Mouse (Mus musculus) small intestine, adult 10 weeks (tissue): ENCODE data around the gene Scaf8. TPM values are rescaled to one million over a fixed set of nuclear protein-coding genes. Genes with fewer than 3 reads are reported as not detected.

Experiments
- polyA plus RNA-seq: library from polyadenylated mRNA; stranded (reverse); fragments of 350-450 nt; fragmentation: Illumina TruSeq; extraction: RNeasy Lipid Tissue Mini Kit (QIAGEN cat#74804); gene quantifications from one replicate; pipeline ENCODE4 v1.2.3, GENCODE M21; 2014; ENCODE audit warnings: low replicate concordance

Scaf8 gene
- polyA plus RNA-seq = 38.3 TPM

DNA sequence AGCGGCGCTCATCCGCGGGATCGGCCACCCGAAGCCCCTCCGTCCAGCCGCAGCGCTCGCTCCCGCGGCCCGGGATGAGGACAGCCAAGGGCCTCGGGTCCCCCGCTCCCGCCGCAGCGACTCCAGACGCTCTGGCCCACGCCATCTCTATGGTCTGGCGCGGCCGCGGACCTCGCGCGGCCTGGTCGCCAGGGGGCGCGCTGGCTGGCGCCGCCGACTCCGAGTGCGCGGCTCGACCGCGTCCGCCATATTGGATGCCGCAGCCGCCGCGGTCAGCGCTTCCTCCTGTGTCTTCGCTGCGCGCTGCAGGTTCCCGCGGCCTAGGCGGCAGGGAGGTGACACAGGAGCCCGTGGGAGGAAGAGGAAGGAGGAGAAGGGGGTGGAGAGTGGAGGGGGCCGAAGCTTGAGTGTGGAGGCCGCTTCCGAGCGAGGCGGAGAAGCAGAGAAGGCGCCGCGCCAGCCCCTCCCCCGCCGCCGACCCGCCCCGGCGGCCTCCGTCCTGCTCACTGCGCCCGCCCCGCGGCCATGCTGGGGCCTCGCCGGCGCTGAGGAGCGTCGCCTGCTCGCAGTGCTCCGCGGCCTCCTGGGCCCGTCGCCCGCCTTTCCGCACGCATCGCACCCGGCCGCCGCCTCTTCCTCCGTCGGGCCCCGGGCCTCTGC, at the start of gene Scaf8:
Scaf8 (plus strand) TSS at position 253 of the 660 bp plus-strand sequence.

Other genes starting within 250 kb of the Scaf8 start
- 3.9 TPM for gene Tiam2, start 211.6 kb downstream of the Scaf8 start, polyA plus RNA-seq